Mouse (Mus musculus): Measurements from ENCODE around the gene Casp4. TPM values are rescaled to one million over a fixed set of nuclear protein-coding genes. Genes with fewer than 3 reads are reported as not detected.

Casp4 gene
- 1 to 10 TPM in 1 of 2 experiments, under 1 TPM in 1; 0.17 to 1.5 TPM for total RNA-seq (2021)
- long read RNA-seq, experiment 1, result 0 reads
- long read RNA-seq, experiment 2, partial matches to known transcripts, result 0 of 1 reads
- long read RNA-seq, experiment 2, other reads (novel, unspliced or antisense), result 0 of 1 reads

- DNase-seq (ENCODE audit: low spot score in 2 of 2), result no peak
These were observed at the start of gene Casp4 for GRCm38 (mm10) chr9:5308561-5308960. TSS of gene Casp4 (plus strand) at chr9:5308828.

DNA sequence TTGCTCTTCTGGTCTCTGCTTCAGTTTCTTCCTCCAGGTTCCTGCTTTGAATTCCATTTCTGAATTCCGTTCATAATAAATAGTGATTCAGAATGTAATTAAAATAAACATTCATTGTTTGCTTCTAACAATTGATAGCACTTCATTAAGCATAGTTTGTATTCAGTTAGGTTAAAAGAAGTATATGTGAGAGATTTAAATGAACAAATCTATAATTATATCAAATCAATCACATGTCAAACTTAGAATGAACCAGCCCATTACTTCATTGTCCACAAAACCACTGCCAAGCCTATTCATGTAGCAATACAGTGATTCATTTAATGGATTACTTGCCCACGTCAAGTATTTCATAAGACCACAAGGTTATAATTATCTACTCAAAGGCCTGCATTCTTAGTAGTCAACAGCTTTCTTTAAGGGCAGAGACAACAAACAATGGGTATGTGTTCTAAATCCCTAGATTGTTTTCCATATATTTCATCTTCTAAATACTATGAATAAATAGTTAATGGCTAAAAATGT is 44.6 kb upstream of the Casp4 start:
- DNase-seq (ENCODE audit: low spot score in 2 of 2), result no peak
- intact Hi-C loops (cut with DNase I), result no loop called here

More at GRCm38 (mm10) chr9:5308561-5308960, at the start of gene Casp4:
- intact Hi-C loops (cut with DNase I), result no loop called here

DNA sequence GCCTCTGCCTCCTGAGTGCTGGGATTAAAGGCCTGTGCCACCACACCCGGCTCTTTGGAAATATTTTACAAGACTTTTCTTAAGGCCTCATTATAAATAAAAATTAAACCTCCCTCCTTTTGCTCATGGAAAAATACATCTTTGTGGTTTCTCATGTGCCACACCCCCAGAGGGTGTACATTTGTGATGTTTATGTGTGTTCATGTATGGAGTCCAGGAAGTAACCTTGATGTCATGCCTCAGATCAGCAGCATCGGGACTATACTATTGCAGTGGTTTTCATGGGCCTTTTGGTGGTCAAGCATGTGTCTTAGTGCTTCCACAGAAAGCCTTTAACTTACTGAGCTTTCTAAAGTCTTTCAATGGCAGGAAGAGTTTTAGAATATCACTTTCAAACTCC is 38.4 kb upstream of the Casp4 start:
- intact Hi-C loops (cut with DNase I), result no loop called here
- no peak for DNase-seq (ENCODE audit: low spot score in 2 of 2)

DNA sequence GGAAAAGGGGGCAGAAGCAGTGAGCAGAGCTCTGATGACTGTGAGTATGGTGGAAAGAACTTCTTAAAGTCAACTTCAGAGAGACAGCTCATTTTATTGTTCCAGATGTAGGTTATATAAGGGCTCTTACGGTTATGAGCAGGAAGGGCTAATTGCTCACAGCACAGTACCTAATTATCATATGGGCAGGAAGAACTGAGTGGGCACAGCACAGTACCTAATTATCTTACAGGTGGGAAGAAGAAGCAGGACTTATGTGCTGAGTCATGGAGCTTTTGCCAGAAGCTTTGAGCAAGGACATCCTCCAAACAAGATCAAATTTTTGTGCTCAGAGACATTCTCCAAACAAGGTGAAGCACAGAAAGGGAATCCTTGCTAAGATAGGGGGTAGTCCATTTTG is 37.7 kb upstream of the Casp4 start:
- DNase-seq (ENCODE audit: low spot score in 2 of 2), result no peak
- intact Hi-C loops (cut with DNase I), result no loop called here

- intact Hi-C loops (cut with DNase I), result no loop called here
- DNase-seq (ENCODE audit: low spot score in 2 of 2), result no peak
These were observed 37.2 kb upstream of the Casp4 start for GRCm38 (mm10) chr9:5271334-5271845.

GRCm38 (mm10) chr9:5286071-5286470 is 22.6 kb upstream of the Casp4 start:
- intact Hi-C loops (cut with DNase I), result no loop called here
- no peak for DNase-seq (ENCODE audit: low spot score in 2 of 2)

GRCm38 (mm10) chr9:5286597-5286996 is 22.0 kb upstream of the Casp4 start:
- intact Hi-C loops (cut with DNase I), result no loop called here
- DNase-seq (ENCODE audit: low spot score in 2 of 2), result no peak

GRCm38 (mm10) chr9:5296354-5297237 is 12.0 kb upstream of the Casp4 start:
- DNase-seq (ENCODE audit: low spot score in 2 of 2), result no peak
- intact Hi-C loops (cut with DNase I), result no loop called here

GRCm38 (mm10) chr9:5298329-5299131 is 10.1 kb upstream of the Casp4 start, which contains the start of gene Casp1:
TSS of gene Casp1 (plus strand) at chr9:5298517.
- intact Hi-C loops (cut with DNase I), result no loop called here
- no peak for DNase-seq (ENCODE audit: low spot score in 2 of 2)

- intact Hi-C loops (cut with DNase I), result no loop called here
- DNase-seq (ENCODE audit: low spot score in 2 of 2), result no peak
These were observed 9.6 kb upstream of the Casp4 start for GRCm38 (mm10) chr9:5299132-5299381.

- intact Hi-C loops (cut with DNase I), result no loop called here
- DNase-seq (ENCODE audit: low spot score in 2 of 2), result no peak
These were observed 1.5 kb downstream of the Casp4 start for GRCm38 (mm10) chr9:5310112-5310511.

- no peak for DNase-seq (ENCODE audit: low spot score in 2 of 2)
- intact Hi-C loops (cut with DNase I), result no loop called here
These were observed 2.8 kb downstream of the Casp4 start for GRCm38 (mm10) chr9:5311435-5311834.

- no peak for DNase-seq (ENCODE audit: low spot score in 2 of 2)
- intact Hi-C loops (cut with DNase I), result no loop called here
These were observed 19.6 kb downstream of the Casp4 start for GRCm38 (mm10) chr9:5328204-5328603.

- intact Hi-C loops (cut with DNase I), result no loop called here
- DNase-seq (ENCODE audit: low spot score in 2 of 2), result no peak
These were observed 23.8 kb downstream of the Casp4 start for GRCm38 (mm10) chr9:5332441-5332840.

DNA sequence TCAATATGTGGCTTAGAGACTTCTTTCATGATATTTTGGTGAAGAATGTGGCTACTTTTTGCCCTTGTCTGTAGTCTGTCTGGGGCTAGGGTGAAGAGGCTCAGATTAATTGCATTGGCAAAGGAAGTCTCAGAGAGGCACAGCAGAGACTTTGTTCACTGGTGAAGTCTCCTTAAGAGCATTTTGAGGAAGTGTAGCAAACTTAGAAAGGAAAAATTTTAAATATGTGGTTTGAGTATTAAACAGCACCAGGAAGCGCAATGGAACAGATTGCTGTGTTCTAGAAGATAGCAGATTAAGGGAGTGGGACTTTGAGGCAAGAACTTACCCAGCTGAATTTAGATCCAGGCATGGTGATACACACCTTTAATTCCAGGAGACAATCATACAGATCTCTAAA is 24.8 kb downstream of the Casp4 start:
- no peak for DNase-seq (ENCODE audit: low spot score in 2 of 2)
- intact Hi-C loops (cut with DNase I), result no loop called here

- DNase-seq (ENCODE audit: low spot score in 2 of 2), result no peak
- intact Hi-C loops (cut with DNase I), result no loop called here
These were observed 34.5 kb downstream of the Casp4 start for GRCm38 (mm10) chr9:5343092-5343491.

DNA sequence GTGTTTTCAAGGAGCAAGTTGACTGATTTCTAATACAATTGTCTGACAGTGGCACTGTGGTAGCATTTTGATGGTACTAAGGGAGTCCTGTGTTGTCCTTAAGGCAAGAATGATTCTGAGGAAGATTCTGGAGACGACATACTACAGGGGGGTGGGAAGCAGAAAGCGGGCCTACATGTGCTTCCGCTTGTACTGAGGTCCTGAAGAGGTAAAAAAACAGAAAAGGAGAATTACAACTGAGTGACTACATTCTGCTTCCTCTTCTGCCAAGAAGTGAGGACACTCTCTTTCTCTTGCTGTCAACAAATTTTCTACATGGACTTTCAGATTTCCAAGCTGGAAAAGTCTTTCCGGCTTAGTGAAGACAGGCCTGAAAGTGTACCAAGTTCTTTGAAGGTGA is 35.5 kb downstream of the Casp4 start:
- DNase-seq (ENCODE audit: low spot score in 2 of 2), result no peak
- intact Hi-C loops (cut with DNase I), result no loop called here

- no peak for DNase-seq (ENCODE audit: low spot score in 2 of 2)
- intact Hi-C loops (cut with DNase I), result no loop called here
These were observed 36.8 kb downstream of the Casp4 start, which contains the start of gene Casp12 for GRCm38 (mm10) chr9:5345291-5345898. TSS of gene Casp12 (plus strand) at chr9:5345430.

GRCm38 (mm10) chr9:5347381-5347780 is 38.8 kb downstream of the Casp4 start:
- intact Hi-C loops (cut with DNase I), result no loop called here
- no peak for DNase-seq (ENCODE audit: low spot score in 2 of 2)

GRCm38 (mm10) chr9:5353673-5354072 is 45.0 kb downstream of the Casp4 start:
- DNase-seq (ENCODE audit: low spot score in 2 of 2), result no peak
- intact Hi-C loops (cut with DNase I), result no loop called here

Data from left cerebral cortex, postnatal 14 days (tissue).